Mouse (Mus musculus) mouse trophoblast stem cell (cell line): ENCODE results near the gene Rnf8.

ENCODE experiments used
- in situ Hi-C, 2 experiments: fragments of 300-500 bp; cut with MseI, MboI; formaldehyde crosslinking; loops; 2 replicates in 1 of 2; 3 replicates in 1 of 2; pipeline ENCODE4 v1.15.1; 2025

Rnf8 gene

DNA sequence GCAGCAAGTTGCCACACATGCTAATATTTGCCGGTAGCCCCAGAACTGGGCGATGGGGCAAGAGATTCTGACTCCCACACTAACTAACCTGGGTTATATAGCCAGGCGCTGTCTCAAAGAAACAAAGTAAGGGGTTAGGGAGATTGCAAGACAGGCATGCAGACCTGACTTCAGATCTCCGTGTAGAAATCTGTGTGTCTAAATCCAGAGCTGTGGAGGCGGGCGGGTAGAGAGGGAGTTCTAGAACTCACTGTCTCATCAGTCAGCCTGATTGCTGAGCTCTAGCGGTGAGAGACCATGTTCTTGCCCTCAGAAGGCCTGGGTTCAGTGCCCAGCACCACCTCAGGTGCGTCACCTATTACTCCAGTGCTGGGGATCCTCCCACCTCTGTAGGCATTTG is 8.9 kb downstream of the Rnf8 start:
- in situ Hi-C loops, result no loop called here

DNA sequence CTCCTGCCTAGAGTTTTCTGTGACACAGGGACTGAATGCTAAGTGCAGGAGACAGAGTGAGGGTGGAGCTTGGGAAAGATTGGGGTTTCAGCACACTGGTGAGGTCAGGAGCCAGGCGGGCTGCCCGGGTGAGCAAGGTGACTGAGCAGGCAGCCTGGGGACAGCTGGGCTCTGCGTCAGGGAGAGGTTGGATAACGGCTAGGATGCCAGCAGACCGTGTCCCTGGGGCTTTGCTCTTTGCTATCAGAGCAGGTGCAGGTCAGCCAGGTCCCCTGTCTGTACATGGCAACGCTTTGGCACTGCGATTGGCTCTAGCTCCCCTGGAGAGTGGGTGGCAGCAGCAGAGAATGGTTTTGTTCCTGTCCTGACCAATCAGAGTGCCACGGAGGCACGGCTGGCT is 12.7 kb downstream of the Rnf8 start:
- in situ Hi-C loops, result no loop called here

DNA sequence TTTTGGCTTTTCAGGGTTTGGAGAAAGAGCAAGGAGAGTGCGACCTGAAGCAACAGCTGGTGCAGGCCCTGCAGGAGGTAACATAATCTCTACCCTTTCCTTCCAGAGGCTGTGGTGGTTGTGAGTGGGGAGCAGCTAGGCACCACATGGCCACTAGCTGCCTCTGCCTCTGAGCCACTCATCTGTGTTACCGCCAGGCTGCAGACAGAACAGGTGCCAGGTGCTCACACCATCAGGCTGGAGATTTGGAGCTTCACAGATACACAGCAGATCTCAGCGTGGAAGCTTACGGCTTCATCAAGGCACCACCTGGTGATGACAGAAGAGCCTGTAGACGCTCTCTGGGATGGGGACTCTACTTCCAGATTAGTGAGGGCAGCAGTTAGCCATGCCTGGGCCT is 14.4 kb downstream of the Rnf8 start:
- in situ Hi-C loops, result no loop called here

DNA sequence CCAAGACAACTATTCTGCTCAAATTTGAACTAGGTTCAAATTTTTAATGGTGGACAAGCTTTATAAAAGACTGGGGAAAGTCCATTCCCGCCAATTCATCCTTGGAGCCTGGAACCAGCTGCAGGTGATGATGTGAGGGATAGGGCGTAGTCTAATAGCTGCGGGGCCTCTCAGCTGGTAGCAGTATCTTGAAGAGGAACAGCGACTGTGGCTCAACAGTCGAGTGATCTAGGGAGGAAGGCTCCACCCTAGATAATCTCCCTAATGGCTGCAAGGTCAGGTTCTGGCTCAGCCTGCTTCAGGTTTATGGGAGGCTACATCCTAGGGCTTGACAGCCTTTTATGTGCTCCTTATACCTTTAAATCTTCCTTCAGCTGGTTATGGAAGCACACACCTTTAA is 15.0 kb downstream of the Rnf8 start:
- in situ Hi-C loops, result no loop called here

GRCm38 (mm10) chr17:29632312-29632711 is 17.7 kb downstream of the Rnf8 start:
- in situ Hi-C loops, result no loop called here

DNA sequence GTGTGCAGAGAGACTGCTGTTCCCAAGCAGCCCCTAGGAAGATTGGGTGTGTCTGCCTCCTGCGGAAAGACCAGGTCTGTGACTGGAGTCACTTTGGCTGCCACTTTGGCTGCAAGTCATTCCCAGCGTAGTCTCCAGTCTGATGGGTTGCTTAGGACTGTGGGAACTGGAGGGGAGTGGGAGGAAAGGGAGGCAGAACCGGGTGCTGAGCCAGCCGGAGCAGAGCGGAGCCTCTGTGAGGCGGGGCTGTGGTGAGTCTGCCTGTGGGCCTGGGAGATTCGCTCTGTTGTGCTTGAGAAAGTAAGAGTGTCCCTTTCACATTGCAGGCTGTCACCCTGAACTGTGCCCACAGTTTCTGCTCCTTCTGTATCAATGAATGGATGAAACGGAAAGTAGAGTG is 20.9 kb downstream of the Rnf8 start:
- in situ Hi-C loops, result no loop called here

DNA sequence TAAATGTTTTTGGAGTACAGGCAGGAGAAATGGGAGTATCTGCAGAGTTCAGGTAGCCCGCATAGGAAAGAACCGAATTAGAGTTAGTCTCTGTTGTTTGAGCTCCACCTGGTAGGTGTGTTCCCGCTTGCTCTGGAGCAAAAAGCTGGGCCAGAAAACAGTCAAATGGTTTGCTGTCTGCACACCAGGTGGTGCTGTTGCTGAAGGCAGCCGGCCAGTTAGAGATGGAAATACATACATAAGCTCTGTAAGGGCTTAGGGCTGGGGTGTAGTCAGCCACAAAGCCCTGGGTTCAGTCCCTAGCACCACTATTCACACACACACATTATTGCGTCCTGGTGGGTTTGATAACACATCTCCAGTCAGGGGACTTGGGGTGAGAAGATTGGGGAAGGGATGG is 21.5 kb downstream of the Rnf8 start:
- in situ Hi-C loops, result no loop called here

GRCm38 (mm10) chr17:29637377-29637776 is 22.8 kb downstream of the Rnf8 start:
- in situ Hi-C loops, result no loop called here

- in situ Hi-C loops, result no loop called here
Measured at GRCm38 (mm10) chr17:29637895-29638294, 23.3 kb downstream of the Rnf8 start.

GRCm38 (mm10) chr17:29640971-29641370 is 26.4 kb downstream of the Rnf8 start:
- in situ Hi-C loops, result no loop called here

- in situ Hi-C loops, result no loop called here
Measured at GRCm38 (mm10) chr17:29642219-29642618, 27.6 kb downstream of the Rnf8 start.

- in situ Hi-C loops, result no loop called here
Measured at GRCm38 (mm10) chr17:29658249-29658648, 43.7 kb downstream of the Rnf8 start.

DNA sequence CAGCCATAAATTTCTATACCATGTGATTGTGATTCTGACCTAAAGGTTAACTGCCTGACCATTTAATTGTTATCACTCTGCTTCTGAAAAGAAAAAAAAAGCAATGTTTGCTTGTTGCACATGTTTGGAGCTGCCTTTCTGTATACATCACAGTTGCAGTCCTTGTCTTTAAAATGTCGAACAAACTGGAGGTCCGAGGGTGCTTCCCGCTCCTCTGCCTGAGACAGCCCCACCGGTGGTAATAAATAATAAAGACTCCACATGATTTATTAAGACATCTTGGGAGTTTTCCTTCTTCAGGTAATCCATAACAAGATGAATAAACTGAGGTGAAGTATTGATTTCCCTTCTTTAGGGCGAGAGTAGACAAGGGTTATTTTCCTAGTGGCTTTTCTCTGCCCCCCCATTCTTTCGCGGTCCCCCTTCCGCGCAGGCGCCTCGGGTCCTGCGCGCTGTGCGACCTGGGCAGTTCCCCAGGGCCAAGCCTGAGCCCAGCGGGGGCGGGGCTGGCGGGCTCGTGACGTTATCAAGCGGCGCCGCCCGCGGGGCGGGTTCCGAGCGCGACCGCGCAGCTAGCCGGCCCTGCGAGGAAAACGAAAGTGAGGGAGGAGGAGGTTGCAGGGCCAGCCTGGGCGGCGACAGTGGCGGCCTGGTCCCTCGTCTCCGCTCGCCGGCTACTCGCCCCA is 45.6 kb downstream of the Rnf8 start, which contains the start of gene Cmtr1:
TSS of gene Cmtr1 (plus strand) at position 520 of the 686 bp plus-strand sequence.
- in situ Hi-C loops, result no loop called here

DNA sequence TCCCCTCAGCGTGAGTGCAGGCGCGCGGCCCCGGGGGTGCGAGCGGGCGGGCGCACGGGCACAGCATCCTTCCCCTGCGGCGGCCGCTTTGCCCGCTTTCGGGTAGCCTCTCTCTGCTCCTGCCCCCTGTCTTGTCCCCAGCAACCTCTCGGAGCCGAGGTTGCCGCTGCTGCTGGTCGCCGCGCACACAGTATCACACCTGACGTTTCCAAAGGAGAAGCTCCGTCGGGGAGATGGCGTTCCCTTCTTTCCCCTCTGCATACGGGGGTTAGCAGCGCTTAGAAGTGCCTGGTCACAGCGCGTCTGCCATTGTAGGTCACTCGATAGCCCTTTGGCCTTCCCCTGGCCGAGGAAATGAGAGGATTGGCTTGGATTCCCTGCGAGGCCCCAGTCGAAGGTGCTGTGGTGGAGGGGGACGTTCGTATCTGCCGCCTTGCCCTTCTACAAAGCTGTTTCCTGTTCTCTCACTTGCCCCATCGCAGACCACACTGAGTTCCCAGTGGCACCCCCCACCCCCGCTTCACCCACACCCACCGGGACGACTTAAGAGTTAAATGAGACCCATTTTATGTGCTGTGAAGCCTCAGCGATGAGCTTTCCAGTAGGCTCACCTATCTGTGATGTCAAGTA is 46.3 kb downstream of the Rnf8 start:
- in situ Hi-C loops, result no loop called here

- in situ Hi-C loops, result no loop called here
Measured at GRCm38 (mm10) chr17:29662145-29662544, 47.6 kb downstream of the Rnf8 start.

DNA sequence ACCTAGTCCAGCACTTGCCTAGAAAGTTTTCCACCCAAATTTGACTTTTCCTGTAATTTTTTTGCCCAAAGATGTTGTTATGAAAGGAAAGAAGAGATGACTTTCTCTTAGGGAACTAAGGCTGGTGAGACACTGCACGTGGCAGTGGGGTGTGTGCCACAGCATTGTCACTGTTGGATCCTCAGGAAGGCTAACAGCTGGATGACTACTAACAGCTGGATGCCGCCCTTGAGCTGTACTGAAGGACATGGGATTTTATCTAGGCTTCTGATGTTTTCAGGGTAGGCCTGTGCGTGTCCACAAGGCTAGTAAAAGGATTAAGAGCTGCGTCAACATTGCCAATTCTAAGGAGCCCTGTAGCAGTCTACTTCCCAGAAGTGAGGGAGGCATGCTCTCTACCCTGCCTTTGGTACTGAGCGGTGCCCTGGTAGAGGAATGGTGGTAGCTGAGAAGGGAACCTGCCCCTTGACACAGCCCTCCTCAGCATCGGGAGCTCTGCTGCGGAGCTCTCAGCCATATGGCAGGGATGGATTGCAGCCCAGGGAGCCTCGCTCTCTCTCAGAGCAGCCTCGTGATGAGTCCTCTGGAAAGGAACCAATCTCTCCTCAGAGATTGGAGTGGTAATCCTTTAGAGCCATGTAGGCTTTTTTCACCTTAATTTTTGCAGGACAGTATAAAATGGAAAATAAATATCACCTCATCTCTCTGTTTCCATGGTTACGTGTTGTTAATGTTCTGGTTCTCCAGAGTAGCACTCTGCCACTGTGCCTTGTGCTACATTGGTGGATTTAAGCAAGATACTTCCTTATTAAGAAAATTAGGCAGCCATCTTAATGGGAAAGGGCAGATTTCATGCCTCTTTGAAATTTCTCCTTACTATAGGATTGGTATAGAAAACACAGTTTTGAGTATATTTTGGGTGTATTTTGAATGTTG is 53.7 kb downstream of the Rnf8 start:
- in situ Hi-C loops, result no loop called here

GRCm38 (mm10) chr17:29669030-29669429 is 54.4 kb downstream of the Rnf8 start:
- in situ Hi-C loops, result no loop called here

GRCm38 (mm10) chr17:29669936-29670335 is 55.3 kb downstream of the Rnf8 start:
- in situ Hi-C loops, result no loop called here

GRCm38 (mm10) chr17:29671021-29671420 is 56.4 kb downstream of the Rnf8 start:
- in situ Hi-C loops, result no loop called here

DNA sequence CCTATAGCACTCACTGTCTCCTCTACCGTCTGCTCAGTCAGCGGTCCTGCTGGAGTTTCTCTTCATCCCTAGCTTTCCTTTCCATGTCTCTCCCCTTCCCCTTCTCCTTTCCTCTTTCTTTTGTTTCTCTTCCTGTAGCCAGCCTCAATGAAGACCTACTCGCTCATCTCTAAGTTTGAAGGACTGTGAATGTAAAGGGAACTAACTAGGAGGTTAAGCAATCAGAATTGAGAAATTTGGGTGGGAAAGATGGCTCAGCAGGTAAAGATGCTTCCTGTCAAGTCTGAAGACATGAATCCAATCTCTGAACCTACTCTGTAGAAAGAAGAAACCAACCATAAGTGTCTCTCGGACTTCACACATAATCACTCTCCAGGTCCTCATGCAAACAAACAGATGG is 58.7 kb downstream of the Rnf8 start:
- in situ Hi-C loops, result no loop called here

DNA sequence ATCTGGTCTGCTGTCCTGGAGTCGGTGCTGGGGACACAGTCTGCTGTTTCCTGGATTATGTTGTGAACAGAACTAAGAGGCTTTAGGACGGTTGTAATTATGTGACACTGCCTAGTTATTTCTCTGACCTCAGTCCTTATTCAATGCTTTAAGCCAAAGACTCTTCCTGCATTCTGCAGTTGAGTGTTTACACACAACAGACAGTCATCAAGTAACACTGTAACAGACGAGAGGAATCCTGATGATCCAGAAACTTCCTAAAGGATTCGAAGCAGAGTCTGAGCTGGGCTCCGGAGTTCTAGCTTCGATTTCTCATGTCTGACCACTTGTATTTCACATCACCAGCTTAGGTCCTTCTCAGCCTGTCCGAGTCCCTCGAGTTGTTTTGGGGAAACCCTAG is 63.9 kb downstream of the Rnf8 start:
- in situ Hi-C loops, result no loop called here

- in situ Hi-C loops, result no loop called here
Measured at GRCm38 (mm10) chr17:29679038-29679767, 64.6 kb downstream of the Rnf8 start.
